Mouse (Mus musculus) C2C12 (cell line): ENCODE data around the gene 1700057G04Rik. TPM values are rescaled to one million over a fixed set of nuclear protein-coding genes. Genes with fewer than 3 reads are reported as not detected.

Source experiments
- H3K27me3 ChIP-seq: one replicate; pipeline ENCODE4 v1.6.1; 2011; ENCODE audit not compliant: control insufficient read depth, insufficient read depth, insufficient read length
- H3K36me3 ChIP-seq: one replicate; pipeline ENCODE4 v1.6.1; 2011; ENCODE audit not compliant: control insufficient read depth, insufficient read depth
- H3K4me3 ChIP-seq: one replicate; pipeline ENCODE4 v1.5.1; 2011; ENCODE audit warnings: mild to moderate bottlenecking, control low read depth; ENCODE audit not compliant: poor library complexity, insufficient read depth, severe bottlenecking
- H3K79me2 ChIP-seq: one replicate; pipeline ENCODE4 v1.6.1; 2011; ENCODE audit not compliant: control insufficient read depth, insufficient read depth
- H3K79me3 ChIP-seq: one replicate; pipeline ENCODE4 v1.6.1; 2011; ENCODE audit warnings: low read depth, control low read depth
- H3ac ChIP-seq: one replicate; pipeline ENCODE3; 2011; ENCODE audit warnings: low read depth; ENCODE audit not compliant: control insufficient read depth, insufficient read length
- CEBPB ChIP-seq: IDR thresholded peaks from one replicate; pipeline ENCODE4 v1.6.1; 2011; ENCODE audit warnings: low read depth, mild to moderate bottlenecking, control low read depth, moderate library complexity
- CTCF ChIP-seq: IDR thresholded peaks from one replicate; pipeline ENCODE4 v1.5.1; 2011; ENCODE audit not compliant: control insufficient read depth, insufficient read depth, insufficient read length
- FOSL1 ChIP-seq: IDR thresholded peaks from one replicate; pipeline ENCODE4 v1.8.0; 2011; ENCODE audit warnings: mild to moderate bottlenecking, low read length; ENCODE audit not compliant: poor library complexity, insufficient read depth, severe bottlenecking
- MAX ChIP-seq: IDR thresholded peaks from one replicate; pipeline ENCODE4 v1.6.1; 2011; ENCODE audit warnings: mild to moderate bottlenecking, control low read depth
- MYOD1 ChIP-seq: IDR thresholded peaks from one replicate; pipeline ENCODE4 v1.6.1; 2011; ENCODE audit warnings: low read depth; ENCODE audit not compliant: control insufficient read depth, insufficient read length
- MYOG ChIP-seq: IDR thresholded peaks from one replicate; pipeline ENCODE4 v1.6.1; 2011; ENCODE audit not compliant: control insufficient read depth, insufficient read length; ENCODE audit errors: extremely low read depth
- USF1 ChIP-seq: IDR thresholded peaks from one replicate; pipeline ENCODE4 v1.6.1; 2011; ENCODE audit warnings: low read depth, mild to moderate bottlenecking, control low read depth, moderate library complexity
- polyA plus RNA-seq: library from polyadenylated mRNA; unstranded; fragments of >200 nt; fragmentation: generic; extraction: Trizol; gene quantifications from one replicate; pipeline ENCODE4 v1.2.1, GENCODE M21; 2012; ENCODE audit warnings: missing spikeins

Gene 1700057G04Rik
- polyA plus RNA-seq, 1 experiment = 0.08 TPM

- Histone ChIP-seq H3ac (no peak overlapping the region), H3K4me3 (no peak overlapping the region), H3K79me3 (no peaks in the 10 kb centered on the region), H3K36me3 (no peaks in the 10 kb centered on the region), H3K79me2 (no peaks in the 10 kb centered on the region), H3K27me3 (no peaks in the 10 kb centered on the region)
- TF ChIP-seq USF1 (no peak), MYOG (no peak), CEBPB (no peak), MAX (no peak), FOSL1 (no peak), MYOD1 (no peak), CTCF (no peak)
Observed at GRCm38 (mm10) chr9:92337661-92338060, 28.5 kb downstream of the 1700057G04Rik start.

- H3K79me3 ChIP-seq = no peaks in the 10 kb centered on the region
- no peak overlapping the region for H3K4me3 ChIP-seq
- no peaks in the 10 kb centered on the region for H3K27me3 ChIP-seq
- no peaks in the 10 kb centered on the region for H3K36me3 ChIP-seq
- no peak overlapping the region for H3ac ChIP-seq
- no peaks in the 10 kb centered on the region for H3K79me2 ChIP-seq
- TF ChIP-seq FOSL1 (no peak), CTCF (no peak), CEBPB (no peak), MAX (no peak), USF1 (no peak), MYOG (no peak), MYOD1 (no peak)
Observed at GRCm38 (mm10) chr9:92338954-92339353, 29.8 kb downstream of the 1700057G04Rik start.

GRCm38 (mm10) chr9:92351924-92352323 is 42.7 kb downstream of the 1700057G04Rik start:
- Histone ChIP-seq H3K36me3 (no peaks in the 10 kb centered on the region), H3K79me2 (no peaks in the 10 kb centered on the region), H3K4me3 (no peak overlapping the region), H3K27me3 (no peaks in the 10 kb centered on the region), H3K79me3 (no peaks in the 10 kb centered on the region), H3ac (no peak overlapping the region)
- TF ChIP-seq MYOG = no peak
- TF ChIP-seq CEBPB = no peak
- no peak for TF ChIP-seq MAX
- TF ChIP-seq FOSL1 = no peak
- no peak for TF ChIP-seq USF1
- TF ChIP-seq CTCF = no peak
- no peak for TF ChIP-seq MYOD1

GRCm38 (mm10) chr9:92353306-92353705 is 44.1 kb downstream of the 1700057G04Rik start:
- no peaks in the 10 kb centered on the region for H3K36me3 ChIP-seq
- H3K27me3 ChIP-seq = no peaks in the 10 kb centered on the region
- H3K4me3 ChIP-seq = no peak overlapping the region
- H3ac ChIP-seq = no peak overlapping the region
- no peaks in the 10 kb centered on the region for H3K79me2 ChIP-seq
- TF ChIP-seq USF1 (no peak), CEBPB (no peak), MAX (no peak), CTCF (no peak)
- H3K79me3 ChIP-seq = no peaks in the 10 kb centered on the region

- H3K79me2 ChIP-seq = no peaks in the 10 kb centered on the region
- no peak for TF ChIP-seq MYOG
- TF ChIP-seq USF1 = no peak
- no peak for TF ChIP-seq MAX
- TF ChIP-seq CEBPB = no peak
- no peak for TF ChIP-seq MYOD1
- TF ChIP-seq CTCF = no peak
- TF ChIP-seq FOSL1 = no peak
- no peak overlapping the region for H3K4me3 ChIP-seq
- no peaks in the 10 kb centered on the region for H3K27me3 ChIP-seq
- no peaks in the 10 kb centered on the region for H3K36me3 ChIP-seq
- H3ac ChIP-seq = no peak overlapping the region
- H3K79me3 ChIP-seq = no peaks in the 10 kb centered on the region
Observed at GRCm38 (mm10) chr9:92360691-92361310, 51.6 kb downstream of the 1700057G04Rik start.

GRCm38 (mm10) chr9:92363478-92363877 is 54.3 kb downstream of the 1700057G04Rik start:
- Histone ChIP-seq H3K36me3 (no peaks in the 10 kb centered on the region), H3K27me3 (no peaks in the 10 kb centered on the region), H3K79me2 (no peaks in the 10 kb centered on the region), H3ac (no peak overlapping the region), H3K79me3 (no peaks in the 10 kb centered on the region), H3K4me3 (no peak overlapping the region)
- TF ChIP-seq MYOD1 (no peak), FOSL1 (no peak), USF1 (no peak), MYOG (no peak), CTCF (no peak), MAX (no peak), CEBPB (no peak)
